Comparison of ENCODE assay signal across 1 mouse cellular context in the genomic region with DNA sequence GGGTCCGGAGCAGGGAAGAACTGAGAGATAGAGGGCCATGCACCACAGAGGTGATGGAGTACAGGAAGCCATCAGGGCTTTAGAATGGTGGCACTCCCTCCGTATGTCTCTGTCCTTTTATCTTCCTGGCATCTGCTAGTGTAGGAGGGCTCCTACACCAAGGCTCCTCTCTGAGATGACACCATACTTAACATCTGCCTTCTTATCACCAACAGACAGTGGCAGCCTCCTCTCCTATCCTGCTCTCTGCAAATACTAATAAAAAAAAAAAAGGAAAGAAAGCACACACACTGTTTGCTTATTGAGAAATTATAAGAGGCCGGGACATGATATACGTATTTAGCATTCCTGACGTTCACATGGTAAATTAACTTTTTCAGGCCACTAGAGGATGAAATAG.
TF ChIP-seq lines count a peak whose summit lies in the region.

No protein-coding gene starts in this region.

TF ChIP-seq in MEL, 35 proteins besides CTCF, POLR2A, EP300 and RAD21 (continued from another document):
- TF ChIP-seq NRF1 (IDR thresholded peaks at IDR 0.05; ENCODE audit: insufficient read depth, low read depth, low read length, poor library complexity, severe bottlenecking) (no peak), UBTF (IDR thresholded peaks at IDR 0.05; ENCODE audit: borderline replicate concordance, insufficient read depth, low read depth, low read length) (no peak), MYB (IDR thresholded peaks at IDR 0.05; ENCODE audit: low read depth, low read length) (no peak), POLR2AphosphoS5 (IDR thresholded peaks at IDR 0.05; ENCODE audit: borderline replicate concordance, low read depth, low read length) (no peak), ELF1 (IDR thresholded peaks at IDR 0.05; ENCODE audit: low read depth, low read length) (no peak), E2F4 (IDR thresholded peaks at IDR 0.05; ENCODE audit: borderline replicate concordance, low read depth, low read length) (no peak), GATA1 (IDR thresholded peaks at IDR 0.05; ENCODE audit: low read depth, low read length) (peak; percentile 87), CHD1 (IDR thresholded peaks at IDR 0.05; ENCODE audit: low read depth, low read length) (no peak), HCFC1 (IDR thresholded peaks at IDR 0.05; ENCODE audit: low read depth, low read length) (no peak), MAZ (IDR thresholded peaks at IDR 0.05; ENCODE audit: low read depth, low read length) (no peak), KAT2A (conservative IDR thresholded peaks at IDR 0.05; ENCODE audit: low read depth, low read length) (no peak), JUND (IDR thresholded peaks at IDR 0.05; ENCODE audit: low read depth, low read length) (no peak), ZNF384 (IDR thresholded peaks at IDR 0.05; ENCODE audit: low read depth, low read length) (peak; percentile 91)
